Mouse (Mus musculus): ENCODE results near the gene Mtln.
A peak's percentile ranks its signal among the peaks of the same experiment; 100 is the strongest.

The Mtln gene

DNA sequence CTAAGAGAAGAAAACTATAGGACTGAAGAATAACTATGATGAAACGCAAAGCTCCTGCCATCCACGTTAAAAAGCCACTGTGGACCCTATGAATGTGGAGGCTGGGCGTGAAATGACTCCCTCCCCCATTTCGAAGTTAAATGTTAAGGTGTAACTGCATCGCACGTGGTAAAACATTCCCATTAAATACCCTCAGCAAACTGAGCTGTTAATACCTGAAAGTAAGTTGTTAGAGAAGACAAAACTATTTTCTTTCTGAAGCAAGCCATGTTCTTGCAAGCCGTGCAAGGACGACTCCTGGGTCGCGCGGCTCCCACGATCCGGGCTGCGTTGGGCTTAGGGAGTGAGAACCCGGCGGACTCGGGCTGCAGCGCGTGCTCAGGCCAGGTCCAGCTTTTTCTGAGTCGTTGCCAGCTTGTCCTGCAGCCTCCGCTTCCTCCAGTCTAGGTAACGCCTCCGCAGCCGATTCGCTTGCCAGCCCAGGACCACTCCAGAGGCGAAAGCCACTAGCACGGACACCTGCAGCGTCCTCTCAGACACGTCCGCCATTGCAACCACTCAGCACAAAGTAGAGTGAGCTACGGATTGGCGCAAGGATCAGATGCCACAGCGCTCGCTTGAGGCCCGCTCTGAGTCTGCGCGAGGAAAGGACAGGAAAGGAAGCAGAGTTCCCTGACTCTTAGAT lies at the start of gene Mtln:
Gene Mtln (minus strand): TSS at position 570 of the 685 bp plus-strand sequence.
- peak; percentile 69 to 70 for DNase-seq

DNA sequence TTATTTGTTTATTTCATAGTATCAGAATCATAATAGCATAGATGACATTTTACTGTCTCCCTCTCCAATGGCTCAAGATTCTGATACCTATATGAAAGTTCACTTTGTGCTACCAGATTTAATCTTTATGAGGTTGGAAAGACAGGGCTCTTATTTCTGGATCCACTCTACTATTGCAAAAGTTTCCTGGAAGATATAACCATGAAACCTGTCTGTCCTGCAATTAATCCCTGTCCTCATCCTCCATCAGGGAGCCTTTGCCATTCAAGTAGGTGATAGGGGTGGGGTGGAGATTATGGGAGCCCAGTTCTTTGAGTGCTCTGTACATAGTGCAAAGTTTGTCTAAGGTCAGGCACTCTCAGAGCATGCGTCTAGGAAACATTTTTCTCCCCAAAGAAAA lies 49.1 kb upstream of the Mtln start:
- DNase-seq: no peak

- DNase-seq: no peak
These were observed 47.1 kb upstream of the Mtln start for GRCm38 (mm10) chr2:127839425-127839824.

GRCm38 (mm10) chr2:127838576-127838975 lies 46.3 kb upstream of the Mtln start, which contains the start of gene Acoxl:
TSS of gene Acoxl (plus strand) at chr2:127838876.
- no peak for DNase-seq

- DNase-seq: peak; percentile 22 to 28
These were observed 40.5 kb upstream of the Mtln start for GRCm38 (mm10) chr2:127832833-127833190.

DNA sequence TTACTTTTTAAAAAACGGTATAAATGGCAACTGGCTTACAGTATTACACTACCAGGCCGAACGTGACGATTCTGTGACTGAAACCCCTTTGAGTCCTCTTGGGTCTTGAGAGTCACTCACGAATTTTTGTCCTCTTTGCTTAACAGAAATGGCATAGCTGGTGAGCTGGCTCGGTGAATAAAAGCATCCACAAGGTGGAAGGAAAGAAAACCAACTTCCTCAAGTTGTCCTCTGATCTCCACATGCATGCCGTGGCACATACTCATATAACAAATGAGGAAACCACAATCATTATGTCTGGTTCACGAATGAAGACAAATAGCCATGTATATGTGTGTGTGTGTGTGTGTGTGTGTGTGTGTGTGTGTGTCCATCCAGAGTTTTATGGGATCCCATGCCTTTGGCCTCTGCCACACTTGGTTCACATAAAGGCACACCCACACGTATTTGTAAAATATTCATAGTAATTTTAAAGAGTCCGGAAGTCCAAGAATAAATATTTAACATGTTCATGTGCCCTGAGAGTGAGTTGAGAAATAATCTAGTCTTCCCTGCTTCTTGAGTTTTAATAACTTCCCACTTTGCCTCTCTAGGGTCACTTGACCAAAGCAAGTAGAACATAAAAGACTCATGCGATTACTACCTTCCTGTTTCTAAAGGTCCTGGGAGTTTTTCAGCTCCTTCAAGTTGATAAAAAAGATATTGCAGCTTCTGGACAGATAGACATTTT lies 40.0 kb upstream of the Mtln start:
- DNase-seq: no peak

DNA sequence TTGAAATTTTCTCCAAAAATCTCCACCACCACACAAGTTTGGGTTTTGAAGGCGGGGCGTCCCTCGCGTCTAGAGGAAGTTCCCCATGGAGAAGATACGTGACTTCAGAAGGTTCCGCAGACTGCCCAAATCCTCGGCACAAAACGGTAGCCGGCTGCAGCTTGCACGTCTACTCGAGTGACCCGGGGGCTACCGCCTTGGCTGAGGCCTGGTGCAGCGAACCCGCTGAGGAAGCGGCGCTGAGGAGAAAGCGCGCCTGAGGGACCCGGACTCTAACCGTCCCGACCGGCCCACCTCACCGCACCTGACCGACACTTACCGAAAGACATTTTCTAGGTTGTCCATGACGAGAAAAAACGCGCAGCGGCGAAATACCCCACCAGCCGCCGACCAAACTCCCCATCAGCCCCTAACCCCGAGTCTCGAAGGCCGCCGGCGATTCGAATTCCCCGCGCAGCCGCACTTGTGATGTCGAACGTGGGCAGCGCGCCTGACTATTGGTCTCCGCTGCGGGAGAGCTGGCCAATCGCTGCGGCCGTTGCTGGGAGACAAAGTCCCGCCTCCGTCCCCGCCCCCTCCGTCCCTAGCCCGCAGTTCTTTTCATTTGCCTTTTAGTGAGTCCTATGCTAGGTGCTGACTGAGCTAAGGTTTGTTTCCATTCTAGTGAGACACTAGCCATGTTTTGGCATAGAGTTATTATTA lies 39.3 kb upstream of the Mtln start, which contains the start of gene Bub1:
Gene Bub1 (minus strand): TSS at position 465 of the 702 bp plus-strand sequence.
- DNase-seq: peak; percentile 92

GRCm38 (mm10) chr2:127789651-127790270 lies 2.5 kb downstream of the Mtln start:
- no peak for DNase-seq

DNA sequence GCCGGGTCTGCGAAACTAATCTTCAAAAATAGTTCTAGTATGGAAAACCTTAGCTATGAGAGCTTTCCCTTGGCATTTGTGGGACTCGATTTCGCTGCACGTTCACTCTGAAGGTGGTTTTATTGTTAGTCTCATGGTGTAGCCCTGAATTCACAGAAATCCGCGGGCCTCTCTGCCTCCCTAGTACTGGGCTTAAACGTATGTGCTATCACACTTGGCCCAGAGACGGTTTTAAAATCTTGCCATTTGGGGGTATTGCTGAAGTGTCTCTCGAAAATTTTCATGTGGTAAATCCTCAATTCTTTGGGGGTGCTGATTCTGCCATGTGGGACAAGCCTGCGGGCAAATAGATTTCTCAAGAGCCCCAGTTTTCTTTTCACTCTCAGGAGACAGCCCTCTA lies 3.1 kb downstream of the Mtln start:
- peak in 1 of 2 experiments; percentile 18 for DNase-seq

GRCm38 (mm10) chr2:127788440-127789116 lies 3.7 kb downstream of the Mtln start, which contains the start of gene Nphp1:
TSS of gene Nphp1 (minus strand) at chr2:127788897.
- DNase-seq: peak; percentile 89

DNA sequence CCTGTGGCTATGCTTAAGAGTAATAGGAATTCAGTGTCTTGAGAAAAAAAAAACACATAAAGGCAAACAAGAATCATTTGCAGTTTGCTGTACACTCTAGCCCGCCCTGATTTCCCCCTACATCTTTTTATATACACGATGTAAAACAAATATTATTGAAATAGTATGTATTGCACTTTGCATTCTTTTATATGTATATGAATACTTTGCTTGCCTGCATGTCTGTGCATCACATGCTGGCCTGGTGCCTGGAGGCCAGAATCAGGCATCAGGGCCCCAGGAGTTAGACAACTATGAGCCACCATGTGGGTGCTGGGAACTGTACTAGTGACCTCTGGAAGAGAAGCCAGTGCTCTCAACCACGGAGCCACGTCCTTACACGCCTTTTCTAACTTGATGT lies 5.1 kb downstream of the Mtln start:
- DNase-seq: no peak

GRCm38 (mm10) chr2:127778451-127778850 lies 13.8 kb downstream of the Mtln start:
- no peak for DNase-seq

DNA sequence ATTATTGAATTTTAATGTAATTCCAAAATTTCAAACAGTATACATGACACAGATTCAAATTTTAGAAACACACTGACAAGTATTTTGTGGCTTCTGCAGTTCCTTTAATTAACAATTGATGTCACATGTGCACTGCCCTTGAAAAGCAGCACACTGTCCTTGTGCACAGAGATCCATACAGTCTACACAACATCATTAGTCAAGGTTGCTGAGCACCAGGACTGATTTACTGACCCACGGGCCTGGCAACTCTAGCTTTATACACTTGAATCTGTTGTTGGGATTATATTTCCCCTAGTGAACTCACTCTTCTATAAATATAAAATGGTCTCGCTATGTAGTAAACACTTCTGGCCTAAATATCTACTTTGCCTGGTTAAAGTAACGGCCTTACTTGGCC lies 17.3 kb downstream of the Mtln start:
- DNase-seq: no peak

DNA sequence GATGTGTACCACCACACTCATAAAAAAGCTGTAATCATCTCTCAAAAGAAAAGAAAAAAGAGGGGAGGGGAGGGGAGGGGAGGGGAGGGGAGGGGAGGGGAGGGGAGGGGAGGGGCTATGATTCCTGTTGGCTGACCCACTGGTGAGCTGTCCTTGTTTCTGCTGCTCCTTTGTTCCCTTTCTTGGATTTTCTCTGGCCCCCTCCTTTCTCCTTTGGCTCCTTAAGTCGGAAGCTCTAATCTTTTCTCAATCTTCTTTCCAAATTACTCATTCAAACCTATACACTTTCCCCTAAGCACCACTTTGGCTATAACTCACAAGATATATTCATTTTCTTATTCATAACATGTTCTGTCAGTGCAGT lies 17.7 kb downstream of the Mtln start:
- no peak for DNase-seq

DNA sequence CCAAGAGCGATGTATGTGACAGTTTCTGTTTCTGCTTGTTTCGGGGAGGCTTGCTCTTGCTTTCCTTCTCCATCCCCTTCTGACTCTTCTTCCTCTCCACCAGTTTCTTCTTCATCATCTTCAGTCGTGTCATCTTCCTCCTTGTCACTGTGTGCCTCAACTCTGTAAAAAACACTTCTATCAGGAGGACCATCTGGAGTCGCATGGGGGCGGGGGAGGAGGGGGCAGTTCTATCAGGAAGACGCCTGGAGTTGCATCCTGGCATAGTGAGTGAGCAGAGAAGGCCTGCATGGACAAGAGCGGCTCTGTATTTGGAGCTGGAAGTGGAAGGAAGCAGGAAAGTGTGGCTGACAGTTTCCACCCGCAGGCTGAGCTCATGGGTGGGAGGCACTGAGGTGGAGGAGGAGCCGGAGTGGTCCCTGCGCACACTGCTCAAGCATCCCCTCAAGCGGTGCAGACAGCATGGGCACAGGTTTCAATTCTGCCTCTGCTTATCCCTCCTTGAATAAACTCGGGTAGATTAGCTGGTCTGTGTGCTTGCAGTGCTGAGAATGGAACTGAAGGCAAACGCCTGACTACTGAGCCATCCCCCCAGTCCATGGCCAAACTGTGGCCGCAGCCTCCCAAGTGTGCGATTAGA lies 18.2 kb downstream of the Mtln start:
- DNase-seq: no peak

DNA sequence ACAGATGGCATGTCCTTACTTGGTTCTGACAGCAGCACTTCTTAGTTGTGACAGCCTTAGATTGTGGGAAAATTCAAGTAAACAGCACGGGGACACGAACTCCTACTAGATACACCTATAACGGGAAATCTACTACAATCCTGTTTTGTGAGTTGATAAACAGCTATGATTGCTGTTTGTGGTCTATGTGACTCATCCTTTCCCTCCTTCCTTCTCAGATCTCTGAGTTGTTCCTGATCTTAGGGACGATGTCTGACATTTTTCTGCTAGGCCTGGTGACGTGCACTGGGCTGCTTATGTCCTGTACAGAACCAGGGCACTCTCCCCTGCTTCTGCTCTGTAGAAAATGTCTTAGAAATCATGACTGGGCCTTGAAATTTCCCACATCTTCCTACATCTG lies 30.7 kb downstream of the Mtln start:
- DNase-seq: no peak

GRCm38 (mm10) chr2:127760429-127761000 lies 31.8 kb downstream of the Mtln start:
- no peak for DNase-seq

DNA sequence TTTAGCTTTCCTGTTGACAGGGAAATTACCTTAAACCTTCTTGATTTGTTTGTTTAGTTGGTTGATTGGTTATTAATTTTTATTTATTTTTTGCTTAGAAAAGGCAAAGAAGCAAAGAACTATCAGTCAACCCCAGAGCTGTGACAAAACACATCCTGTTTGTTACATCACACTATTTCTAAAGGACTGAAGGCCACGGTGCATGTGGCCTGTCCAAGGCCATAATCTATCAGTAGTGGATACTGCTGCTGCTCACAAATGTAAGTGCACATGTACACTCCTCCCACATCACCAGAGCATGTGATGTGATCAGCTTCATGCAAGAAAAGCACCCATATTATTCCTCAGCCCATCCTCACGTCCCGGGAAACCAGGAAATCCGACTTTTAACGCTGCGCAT lies 32.3 kb downstream of the Mtln start:
- no peak for DNase-seq

- no peak for DNase-seq
These were observed 33.0 kb downstream of the Mtln start for GRCm38 (mm10) chr2:127759157-127759880.

DNA sequence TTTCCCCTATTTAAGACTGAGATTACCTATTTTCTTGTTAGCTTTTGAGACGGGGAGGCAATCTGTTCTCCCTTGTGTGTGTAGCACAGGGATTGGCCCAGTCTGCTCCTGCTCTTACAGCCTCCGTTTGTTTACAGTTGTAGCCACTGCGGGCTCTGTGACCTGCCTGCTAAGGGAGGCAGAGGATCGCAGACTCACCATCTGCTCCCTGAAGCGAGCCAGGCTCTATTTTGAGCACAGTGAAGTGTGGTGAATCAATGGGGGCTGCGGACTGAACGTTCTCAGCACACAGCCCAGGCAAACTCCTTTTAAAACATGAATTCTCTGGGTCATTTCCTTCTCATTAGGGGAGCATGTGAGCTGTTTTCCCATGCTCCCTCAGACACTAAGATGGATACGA lies 35.1 kb downstream of the Mtln start:
- no peak for DNase-seq

DNA sequence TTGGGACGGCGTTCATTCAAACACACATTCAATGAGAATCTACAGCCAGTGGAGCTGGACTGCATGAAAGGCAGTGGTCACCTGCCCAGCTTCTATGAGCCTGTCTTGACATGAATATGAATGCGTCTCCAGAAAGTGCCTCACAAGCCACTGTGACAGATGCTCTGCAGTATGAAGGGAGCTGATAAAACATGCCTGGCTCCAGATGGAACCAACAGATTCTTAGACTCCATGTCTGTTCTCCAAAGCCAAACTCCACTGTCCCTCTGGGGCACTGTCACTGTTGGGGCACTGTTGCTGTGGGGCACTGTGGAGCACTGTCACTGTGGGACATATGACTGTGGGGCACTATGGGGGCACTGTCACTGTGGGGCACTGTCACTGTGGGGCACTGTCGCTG lies 38.2 kb downstream of the Mtln start:
- DNase-seq: no peak
